Comparison of ENCODE assay signal across 9 mouse cellular contexts in genomic region chr11:100145858-100146560, GRCm38 (mm10). TPM values are rescaled to one million over a fixed set of nuclear protein-coding genes. Genes with fewer than 3 reads are reported as not detected.
DNase-seq lines count a peak whose midpoint lies in the region; ATAC-seq lines count a peak whose summit lies in the region.
"Had no signal": no experiment of that assay in that cellular context is flagged by ENCODE, and none has a peak within 500 bp of the region (broad histone marks: within the 10 kb centered on the region; RNA-seq: fewer than 3 reads in every experiment).

No protein-coding gene starts in this region.

- WGBS in intestine, embryonic 16.5 days = 2% methylated on average over 13 of the region's 13 CpGs

- peak; percentile 86 for ATAC-seq in intestine, embryonic 16.5 days

- H3K9ac ChIP-seq in intestine, embryonic 16.5 days (ENCODE audit: low read depth, low read length) = peak overlapping the region; percentile 67

- peak overlapping the region; percentile 53 for H3K4me2 ChIP-seq in intestine, embryonic 16.5 days (ENCODE audit: low read depth, low read length)

- DNase-seq in retina, embryonic 14.5 days (ENCODE audit: low spot score) = peak; percentile 25
- no peak for DNase-seq in retina, postnatal 1 day
- peak; percentile 91 for DNase-seq in lung, postnatal 25 days (ENCODE audit: low spot score)
- DNase-seq in urinary bladder, postnatal 4 days (ENCODE audit: low spot score in 2 of 2) = peak; percentile 55 to 77
- no peak for DNase-seq in gastrocnemius, postnatal 10 days
- DNase-seq in spleen, postnatal 10 days (ENCODE audit: low spot score in 2 of 2) = no peak
- DNase-seq in adrenal gland, adult 8-10 months = no peak

- peak overlapping the region; percentile 91 for H3K27ac ChIP-seq in intestine, embryonic 16.5 days (ENCODE audit: low read length)

- no peaks in the 10 kb centered on the region for H3K36me3 ChIP-seq in intestine, embryonic 16.5 days (ENCODE audit: control insufficient read depth, insufficient read depth, low read length)

- H3K27me3 ChIP-seq in intestine, embryonic 16.5 days (replicated peaks; ENCODE audit: control insufficient read depth, insufficient read depth, low read length) = 0 out of 2 replicates have a peak, but pooled peaks cover 5% of the 10 kb centered on the region

- H3K4me1 ChIP-seq in intestine, embryonic 16.5 days (ENCODE audit: control insufficient read depth, insufficient read depth, low read length) = peaks cover 29% of the 10 kb centered on the region

- H3K9me3 ChIP-seq in intestine, embryonic 16.5 days (ENCODE audit: control insufficient read depth, low read length) = no peaks in the 10 kb centered on the region

- H3K4me3 ChIP-seq in intestine, embryonic 16.5 days (ENCODE audit: low read length) = peak overlapping the region; percentile 62

RNA-seq across cellular contexts. Expression of gene Krt19, which starts 2.5 kb away (rescaled TPM):
- polyA plus RNA-seq in intestine, embryonic 16.5 days (2015; fragmentation: Nextera tagmentation; extraction: Ambion mirVana) = 884 and 955 TPM in 2 replicates
- total RNA-seq in gastrocnemius, postnatal 10 days (2021) = 1 to 10 TPM in 1 of 2 experiments, under 1 TPM in 1; 0.45 to 1.4 TPM
- 1 to 10 TPM; 1.3 to 4.2 (median 3.7) TPM for total RNA-seq in adrenal gland, adult 8-10 months (2022)

RNA-seq across cellular contexts. Expression of gene Krt15, which starts 10.3 kb away (rescaled TPM):
- polyA plus RNA-seq in intestine, embryonic 16.5 days (2015; fragmentation: Nextera tagmentation; extraction: Ambion mirVana) = 2.2 and 4.5 TPM in 2 replicates
- total RNA-seq in gastrocnemius, postnatal 10 days (2021) = not detected
- not detected for total RNA-seq in adrenal gland, adult 8-10 months (2022)

RNA-seq across cellular contexts. Expression of gene Krt13, which starts 24.6 kb away (rescaled TPM):
- polyA plus RNA-seq in intestine, embryonic 16.5 days (2015; fragmentation: Nextera tagmentation; extraction: Ambion mirVana) = 0.29 TPM in 1 of 2 replicates, not detected in the other
- not detected for total RNA-seq in gastrocnemius, postnatal 10 days (2021)
- total RNA-seq in adrenal gland, adult 8-10 months (2022) = not detected
- polyA plus RNA-seq: gonadal fat pad, adult 2 months had no signal

RNA-seq across cellular contexts. Expression of gene Krt36, which starts 40.6 kb away (rescaled TPM):
- polyA plus RNA-seq in intestine, embryonic 16.5 days (2015; fragmentation: Nextera tagmentation; extraction: Ambion mirVana) = 0.10 TPM in 1 of 2 replicates, not detected in the other
- total RNA-seq in gastrocnemius, postnatal 10 days (2021) = not detected
- total RNA-seq in adrenal gland, adult 8-10 months (2022) = under 1 TPM in 2 of 4 experiments, not detected in 2; 0.31 to 0.40 TPM

RNA-seq across cellular contexts. Expression of gene Krt9, which starts 47.0 kb away (rescaled TPM):
- polyA plus RNA-seq in intestine, embryonic 16.5 days (2015; fragmentation: Nextera tagmentation; extraction: Ambion mirVana) = not detected in 2 replicates
- total RNA-seq in gastrocnemius, postnatal 10 days (2021) = not detected
- total RNA-seq in adrenal gland, adult 8-10 months (2022) = under 1 TPM in 1 of 4 experiments, not detected in 3; 0.11 TPM

Comparison
In these comparisons a context has a peak if more than half of its experiments do, and no peak if none do; other contexts are left out.
1. DNase-seq: peak in retina, embryonic 14.5 days (single experiment), lung, postnatal 25 days (single experiment) and urinary bladder, postnatal 4 days (2 of 2); none in retina, postnatal 1 day (single experiment), gastrocnemius, postnatal 10 days (single experiment), spleen, postnatal 10 days (0 of 2) and adrenal gland, adult 8-10 months (single experiment).